Mouse (Mus musculus) embryonic fibroblast, embryonic 13.5 days (primary cell): ENCODE measurements around the gene Upk3b.

Experiments
- CTCF ChIP-seq: IDR thresholded peaks from 2 replicates; pipeline ENCODE4 v1.5.1; 2011; ENCODE audit warnings: mild to moderate bottlenecking, control low read depth, low read length, moderate library complexity, borderline replicate concordance; ENCODE audit not compliant: insufficient read depth
- POLR2A ChIP-seq: IDR thresholded peaks from 2 replicates; pipeline ENCODE4 v1.6.1; 2011; ENCODE audit warnings: low read depth, mild to moderate bottlenecking, control low read depth, low read length, moderate library complexity

- TF ChIP-seq CTCF (no peak), POLR2A (no peak)
Measured at GRCm38 (mm10) chr5:136038258-136039214, at the start of gene Upk3b.
